In genomic region chr10:7187881-7188280, GRCm38 (mm10) we compare ENCODE assay signal across 14 mouse cellular contexts. TPM values are rescaled to one million over a fixed set of nuclear protein-coding genes. Genes with fewer than 3 reads are reported as not detected.
DNase-seq lines count a peak whose midpoint lies in the region; ATAC-seq and TF ChIP-seq lines count a peak whose summit lies in the region.
"Had no signal": no experiment of that assay in that cellular context is flagged by ENCODE, and none has a peak within 500 bp of the region (broad histone marks: within the 10 kb centered on the region; RNA-seq: fewer than 3 reads in every experiment).

No protein-coding gene starts in this region.

- no peak overlapping the region for H3K4me2 ChIP-seq in embryonic facial prominence, embryonic 14.5 days (ENCODE audit: low read depth, low read length)
- no peak overlapping the region for H3K4me2 ChIP-seq in kidney, embryonic 15.5 days
- H3K4me2 ChIP-seq: liver, embryonic 15.5 days had no signal

- no peak for ATAC-seq in embryonic facial prominence, embryonic 14.5 days (ENCODE audit: low read depth)
- ATAC-seq in kidney, embryonic 15.5 days (replicated peaks; ENCODE audit: low FRiP score) = no peak
- ATAC-seq: midbrain, embryonic 16.5 days had no signal

- H3K27ac ChIP-seq in cerebellum, adult 2 months (ENCODE audit: insufficient read depth, low read length) = 0 out of 2 replicates have a peak overlapping the region, but pooled peaks have one; percentile 7
- H3K27ac ChIP-seq in embryonic facial prominence, embryonic 14.5 days (replicated peaks; ENCODE audit: low read depth, low read length) = no peak overlapping the region
- H3K27ac ChIP-seq in kidney, embryonic 15.5 days = peak overlapping the region; percentile 73
- H3K27ac ChIP-seq: hindbrain, embryonic 10.5 days; layer of hippocampus, adult 2 months; liver, embryonic 15.5 days had no signal

- H3K4me3 ChIP-seq in cerebellum, adult 2 months (replicated peaks; ENCODE audit: insufficient read depth, low read depth, low read length) = no peak overlapping the region
- H3K4me3 ChIP-seq in E14TG2a.4 (replicated peaks; ENCODE audit: low read length) = peak overlapping the region; percentile 32; the same call in 1 of the 2 replicates
- no peak overlapping the region for H3K4me3 ChIP-seq in embryonic facial prominence, embryonic 14.5 days (ENCODE audit: low read depth, low read length)
- no peak overlapping the region for H3K4me3 ChIP-seq in kidney, embryonic 15.5 days (replicated peaks)
- H3K4me3 ChIP-seq: erythroblast, embryonic 14.5 days; hindbrain, embryonic 10.5 days; layer of hippocampus, adult 2 months; liver, embryonic 15.5 days had no signal

- H3K9ac ChIP-seq in embryonic facial prominence, embryonic 14.5 days (ENCODE audit: low read depth, low read length) = no peak overlapping the region
- H3K9ac ChIP-seq in kidney, embryonic 15.5 days = no peak overlapping the region
- H3K9ac ChIP-seq: liver, embryonic 15.5 days had no signal

- 35% methylated on average over 7 of the region's 7 CpGs for WGBS in cerebellum, adult 2 months
- 39% methylated on average over 7 of the region's 7 CpGs for WGBS in embryonic facial prominence, embryonic 14.5 days
- WGBS in kidney, embryonic 15.5 days = 18% methylated on average over 7 of the region's 7 CpGs

- H3K4me1 ChIP-seq in cerebellum, adult 2 months (ENCODE audit: control insufficient read depth, insufficient read depth, low read length) = peaks cover 62% of the 10 kb centered on the region
- peaks cover 41% of the 10 kb centered on the region for H3K4me1 ChIP-seq in E14TG2a.4 (replicated peaks; ENCODE audit: low read depth, low read length)
- H3K4me1 ChIP-seq in embryonic facial prominence, embryonic 14.5 days (ENCODE audit: control insufficient read depth, insufficient read depth, low read length) = peaks cover 13% of the 10 kb centered on the region
- peaks cover 74% of the 10 kb centered on the region for H3K4me1 ChIP-seq in kidney, embryonic 15.5 days

- no peak for TF ChIP-seq POLR2A in cerebellum, adult 2 months (IDR thresholded peaks at IDR 0.05; ENCODE audit: borderline replicate concordance, insufficient read depth, low read length)

- no peaks in the 10 kb centered on the region for H3K27me3 ChIP-seq in cerebellum, adult 2 months (ENCODE audit: control insufficient read depth, insufficient read depth, low read length)
- no peaks in the 10 kb centered on the region for H3K27me3 ChIP-seq in E14TG2a.4 (ENCODE audit: insufficient read depth, low read length)
- no peaks in the 10 kb centered on the region for H3K27me3 ChIP-seq in embryonic facial prominence, embryonic 14.5 days (replicated peaks; ENCODE audit: control insufficient read depth, insufficient read depth, low read length)
- no peaks in the 10 kb centered on the region for H3K27me3 ChIP-seq in kidney, embryonic 15.5 days
- H3K27me3 ChIP-seq: liver, embryonic 15.5 days had no signal

- H3K9me3 ChIP-seq in E14TG2a.4 (ENCODE audit: low read length) = 0 out of 2 replicates have a peak, but pooled peaks cover 3% of the 10 kb centered on the region
- no peaks in the 10 kb centered on the region for H3K9me3 ChIP-seq in embryonic facial prominence, embryonic 14.5 days (ENCODE audit: control insufficient read depth, low read length)
- H3K9me3 ChIP-seq in kidney, embryonic 15.5 days (replicated peaks) = no peaks in the 10 kb centered on the region
- H3K9me3 ChIP-seq: liver, embryonic 15.5 days had no signal

- DNase-seq in cerebellum, adult 2 months = no peak
- no peak for DNase-seq in cerebellum, adult 18-20 months
- DNase-seq in embryonic facial prominence, embryonic 14.5 days (ENCODE audit: low spot score) = peak; percentile 51
- no peak for DNase-seq in left cerebral cortex, postnatal 14 days (ENCODE audit: low spot score in 2 of 2)
- no peak for DNase-seq in urinary bladder, postnatal 25 days (ENCODE audit: low spot score)
- no peak for DNase-seq in cerebellum, postnatal 10 days
- DNase-seq: cerebellum, postnatal 14 days had no signal

- no peak for TF ChIP-seq CTCF in cerebellum, adult 2 months (IDR thresholded peaks at IDR 0.05; ENCODE audit: borderline replicate concordance, insufficient read depth, low read depth, low read length)
- no peak for TF ChIP-seq CTCF in E14TG2a.4 (conservative IDR thresholded peaks at IDR 0.05; ENCODE audit: low read length)

- intact Hi-C loops in left cerebral cortex, postnatal 14 days (cut with DNase I) = no loop called here

- H3K36me3 ChIP-seq in E14TG2a.4 (ENCODE audit: insufficient read depth, low read length) = no peaks in the 10 kb centered on the region
- H3K36me3 ChIP-seq in embryonic facial prominence, embryonic 14.5 days (ENCODE audit: control insufficient read depth, insufficient read depth, low read length) = no peaks in the 10 kb centered on the region
- H3K36me3 ChIP-seq in kidney, embryonic 15.5 days = no peaks in the 10 kb centered on the region
- H3K36me3 ChIP-seq: hindbrain, embryonic 10.5 days; liver, embryonic 15.5 days had no signal

RNA-seq across cellular contexts. Expression of gene Cnksr3, which starts 24.2 kb away (rescaled TPM):
- 35.9 and 43.3 TPM in 2 replicates for polyA plus RNA-seq in cerebellum, adult 2 months (2012; rRNA removed)
- 10.4 and 10.8 TPM in 2 replicates for polyA plus RNA-seq in embryonic facial prominence, embryonic 14.5 days (2014; fragmentation: Nextera tagmentation; extraction: Ambion mirVana)
- 17.1 and 18.7 TPM in 2 replicates for polyA plus RNA-seq in kidney, embryonic 15.5 days (2015; fragmentation: Nextera tagmentation; extraction: Ambion mirVana)
- total RNA-seq in left cerebral cortex, postnatal 14 days (2021) = 10 to 100 TPM in 1 of 2 experiments, 1 to 10 TPM in 1; 9.0 to 10.7 TPM
